Mouse (Mus musculus) hindbrain, embryonic 14.5 days (tissue): ENCODE measurements around the gene Ddx31. TPM values are rescaled to one million over a fixed set of nuclear protein-coding genes. Genes with fewer than 3 reads are reported as not detected.

Experiments used
- ATAC-seq: fragments of 200-750 bp; cut with Nextera tagmentation; 2 replicates; pipeline ENCODE4 v1.8.0; 2017; ENCODE audit warnings: moderate number of reproducible peaks, mild to moderate bottlenecking, moderate TSS enrichment, moderate library complexity; ENCODE audit not compliant: low FRiP score
- DNase-seq: peaks from one replicate; pipeline ENCODE4 v3.0.0-alpha.2; 2015; ENCODE audit warnings: low spot score
- H3K27ac ChIP-seq: fragments of 300-500 bp; sonication (generic); 2 replicates; pipeline ENCODE4 v1.5.1; 2014; ENCODE audit warnings: mild to moderate bottlenecking, moderate library complexity
- H3K27me3 ChIP-seq: fragments of 300-500 bp; sonication (generic); 2 replicates; pipeline ENCODE4 v1.6.1; 2014; ENCODE audit warnings: mild to moderate bottlenecking, low read length, mixed read lengths; ENCODE audit not compliant: control insufficient read depth, insufficient read depth
- H3K36me3 ChIP-seq: fragments of 300-500 bp; sonication (generic); replicated peaks from 2 replicates; pipeline ENCODE4 v1.6.1; 2014; ENCODE audit not compliant: control insufficient read depth, insufficient read depth
- H3K4me1 ChIP-seq: fragments of 300-500 bp; sonication (generic); replicated peaks from 2 replicates; pipeline ENCODE4 v1.6.1; 2014; ENCODE audit warnings: antibody characterized with exemption, low read length, mixed read lengths; ENCODE audit not compliant: control insufficient read depth, insufficient read depth
- H3K4me2 ChIP-seq: fragments of 300-500 bp; sonication (generic); replicated peaks from 2 replicates; pipeline ENCODE4 v1.6.1; 2014; ENCODE audit warnings: mild to moderate bottlenecking, moderate library complexity
- H3K4me3 ChIP-seq: fragments of 300-500 bp; sonication (generic); replicated peaks from 2 replicates; pipeline ENCODE4 v1.5.1; 2014; ENCODE audit warnings: mild to moderate bottlenecking, low read length
- H3K9ac ChIP-seq: fragments of 300-500 bp; sonication (generic); 2 replicates; pipeline ENCODE4 v1.6.1; 2014
- H3K9me3 ChIP-seq: fragments of 300-500 bp; sonication (generic); 2 replicates; pipeline ENCODE4 v1.6.1; 2016; ENCODE audit warnings: low read length; ENCODE audit not compliant: control insufficient read depth
- WGBS: fragments of 180-500 bp; shearing (Covaris S2); extraction: QIAGEN DNeasy Blood & Tissue Kit; methylation state at CpG from one replicate; pipeline ENCODE4 v1.1.7; 2014; 5-methylcytosine and 5-hydroxymethylcytosine counted together
- polyA plus RNA-seq: library from polyadenylated mRNA; unstranded; fragments of >200 nt; fragmentation: Nextera tagmentation; extraction: Ambion mirVana; gene quantifications from 2 replicates; pipeline ENCODE4 v1.2.1, GENCODE M21; 2014

Gene Ddx31
- polyA plus RNA-seq, 1 experiment from 2014 or later, result 14.3 TPM

GRCm38 (mm10) chr2:28908389-28909153 lies 68.4 kb downstream of the Ddx31 start:
- H3K27ac ChIP-seq, result peak overlapping the region; percentile 21

DNA sequence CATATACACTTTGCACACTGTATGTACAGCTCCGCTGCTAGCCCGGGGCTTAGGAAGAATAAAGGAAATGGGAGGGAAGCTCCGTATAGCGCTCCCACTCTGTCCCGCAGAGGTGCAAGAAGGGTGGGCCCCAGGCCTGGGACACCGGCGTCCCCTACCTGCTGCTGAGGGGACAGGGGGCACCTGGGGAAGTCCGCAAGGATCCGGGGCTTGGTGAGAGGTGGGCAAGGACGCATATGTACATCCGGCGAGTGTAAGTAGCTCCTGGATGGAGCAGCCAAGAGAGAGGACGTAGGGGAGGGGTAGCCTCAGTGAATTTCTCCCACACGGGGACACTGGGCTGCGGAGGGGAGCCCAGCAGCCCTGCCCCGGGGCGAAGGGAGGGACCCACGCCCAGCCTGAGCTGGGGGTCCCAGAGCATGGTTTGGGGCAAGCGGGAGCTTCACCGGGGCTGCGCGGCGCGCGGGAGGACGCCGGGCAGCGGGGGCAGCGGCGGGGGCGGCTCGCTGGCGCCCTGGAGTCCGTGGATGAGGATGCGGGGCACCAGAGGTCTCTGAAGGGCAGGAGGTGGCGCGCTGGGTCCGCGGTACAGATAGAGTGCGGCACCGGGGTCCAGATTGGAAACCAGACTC lies 69.1 kb downstream of the Ddx31 start:
- Histone ChIP-seq H3K27ac (peak overlapping the region; percentile 21), H3K4me3 (peak overlapping the region; percentile 13), H3K4me2 (peak overlapping the region; percentile 35), H3K4me1 (peaks cover 21% of the 10 kb centered on the region; the same call in 1 of the 2 replicates), H3K9ac (peak overlapping the region; percentile 41; the same call in 1 of the 2 replicates), H3K9me3 (no peaks in the 10 kb centered on the region), H3K36me3 (peaks cover 6% of the 10 kb centered on the region; the same call in 1 of the 2 replicates), H3K27me3 (peaks cover 94% of the 10 kb centered on the region)
- ATAC-seq (no peak), DNase-seq (no peak)
- WGBS, result under 1% methylated on average over 38 of the region's 41 CpGs

More at GRCm38 (mm10) chr2:28908389-28909153, 68.4 kb downstream of the Ddx31 start:
- under 1% methylated on average over 38 of the region's 39 CpGs for WGBS
- peak overlapping the region; percentile 13 for H3K4me3 ChIP-seq
- DNase-seq (no peak), ATAC-seq (peak; percentile 44; the same call in 1 of the 2 replicates)
- H3K9me3 ChIP-seq, result no peaks in the 10 kb centered on the region
- H3K4me2 ChIP-seq, result peak overlapping the region; percentile 35
- peak overlapping the region; percentile 41; the same call in 1 of the 2 replicates for H3K9ac ChIP-seq
- peaks cover 21% of the 10 kb centered on the region; the same call in 1 of the 2 replicates for H3K4me1 ChIP-seq
- peaks cover 6% of the 10 kb centered on the region; the same call in 1 of the 2 replicates for H3K36me3 ChIP-seq
- peaks cover 92% of the 10 kb centered on the region for H3K27me3 ChIP-seq

- no peak for DNase-seq
- 0 out of 2 replicates have a peak overlapping the region, but pooled peaks have one; percentile 41 for H3K9ac ChIP-seq
- peak overlapping the region; percentile 35 for H3K4me2 ChIP-seq
Measured at GRCm38 (mm10) chr2:28909818-28910710, 69.9 kb downstream of the Ddx31 start.

DNA sequence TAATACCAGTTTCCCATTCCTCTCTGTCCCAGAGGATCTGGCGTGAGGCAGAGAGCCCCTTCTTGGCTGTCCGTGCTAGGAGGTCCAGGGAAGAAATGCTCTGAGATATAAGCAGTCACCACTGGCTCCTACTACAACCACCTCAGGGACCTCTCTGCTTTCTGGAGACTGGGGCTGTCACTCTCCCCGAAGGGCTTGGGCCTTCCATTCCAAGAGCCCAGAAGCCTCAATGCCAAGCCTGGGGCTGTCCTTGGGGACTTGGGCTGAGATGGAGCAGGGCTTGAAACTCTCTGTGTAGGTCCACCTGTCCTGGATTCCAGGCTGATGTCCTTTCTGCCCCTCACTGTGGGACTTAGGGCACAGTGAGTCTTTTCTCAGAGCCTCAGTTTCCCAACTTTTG lies 70.7 kb downstream of the Ddx31 start:
- Histone ChIP-seq H3K9me3 (no peaks in the 10 kb centered on the region), H3K4me3 (peak overlapping the region; percentile 29), H3K27ac (peak overlapping the region; percentile 3; the same call in 1 of the 2 replicates), H3K9ac (0 out of 2 replicates have a peak overlapping the region, but pooled peaks have one; percentile 3), H3K27me3 (peaks cover 95% of the 10 kb centered on the region), H3K4me2 (peak overlapping the region; percentile 34), H3K4me1 (peaks cover 21% of the 10 kb centered on the region; the same call in 1 of the 2 replicates), H3K36me3 (no peaks in the 10 kb centered on the region)
- 2% methylated on average over 3 of the region's 3 CpGs for WGBS
- ATAC-seq (no peak), DNase-seq (no peak)

More at GRCm38 (mm10) chr2:28909818-28910710, 69.9 kb downstream of the Ddx31 start:
- Histone ChIP-seq H3K27me3 (peaks cover 95% of the 10 kb centered on the region), H3K36me3 (no peaks in the 10 kb centered on the region; the same call in 1 of the 2 replicates), H3K4me1 (peaks cover 21% of the 10 kb centered on the region; the same call in 1 of the 2 replicates), H3K27ac (0 out of 2 replicates have a peak overlapping the region, but pooled peaks have one; percentile 21), H3K4me3 (peak overlapping the region; percentile 13), H3K9me3 (no peaks in the 10 kb centered on the region)
- no peak for ATAC-seq
- 4% methylated on average over 25 of the region's 25 CpGs for WGBS

GRCm38 (mm10) chr2:28911331-28912038 lies 71.3 kb downstream of the Ddx31 start:
- H3K9me3 ChIP-seq, result no peaks in the 10 kb centered on the region
- H3K4me2 ChIP-seq, result peak overlapping the region; percentile 34
- H3K9ac ChIP-seq, result peak overlapping the region; percentile 3; the same call in 1 of the 2 replicates
- peak overlapping the region; percentile 29 for H3K4me3 ChIP-seq
- H3K27ac ChIP-seq, result peak overlapping the region; percentile 43; the same call in 1 of the 2 replicates
- 1% methylated on average over 44 of the region's 44 CpGs for WGBS
- ATAC-seq, result no peak
- H3K36me3 ChIP-seq, result no peaks in the 10 kb centered on the region
- no peak for DNase-seq
- H3K4me1 ChIP-seq, result peaks cover 21% of the 10 kb centered on the region; the same call in 1 of the 2 replicates
- peaks cover 95% of the 10 kb centered on the region for H3K27me3 ChIP-seq

DNA sequence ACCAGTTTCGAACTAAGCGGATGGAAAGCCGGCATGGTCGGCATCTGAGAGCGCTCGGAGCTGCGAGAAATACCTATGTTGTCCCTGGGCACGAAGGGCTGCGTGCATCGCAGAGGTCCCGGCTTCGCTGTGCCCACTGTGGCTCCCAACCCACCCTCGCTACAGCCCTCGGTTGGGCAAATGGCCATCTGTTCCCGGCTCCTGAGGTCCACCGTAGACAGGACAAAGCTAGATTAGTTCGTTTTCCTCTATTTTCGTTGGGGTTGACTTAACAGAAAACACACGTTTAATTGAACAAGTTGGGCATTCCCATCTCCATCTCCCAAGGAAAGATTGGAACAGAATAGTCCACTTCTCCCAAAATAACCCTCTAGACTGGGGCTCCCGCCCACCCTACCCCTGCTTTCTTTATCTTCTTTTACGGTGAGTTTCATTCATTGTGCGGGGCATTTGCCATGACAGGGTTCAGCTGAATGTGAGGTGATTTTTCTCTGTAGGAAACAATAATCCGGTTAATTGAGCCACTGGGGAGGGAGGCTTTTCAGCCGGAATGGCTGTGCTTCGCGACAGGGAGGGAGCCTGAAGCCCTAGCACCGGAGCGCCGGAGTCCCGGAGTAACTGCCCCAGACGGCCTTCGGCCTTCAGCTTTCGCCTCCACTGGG lies 72.0 kb downstream of the Ddx31 start:
- WGBS, result under 1% methylated on average over 33 of the region's 33 CpGs
- Histone ChIP-seq H3K36me3 (no peaks in the 10 kb centered on the region), H3K4me3 (peak overlapping the region; percentile 29), H3K4me1 (peaks cover 21% of the 10 kb centered on the region; the same call in 1 of the 2 replicates), H3K4me2 (peak overlapping the region; percentile 34; the same call in 1 of the 2 replicates), H3K9ac (peak overlapping the region; percentile 3; the same call in 1 of the 2 replicates), H3K27ac (0 out of 2 replicates have a peak overlapping the region, but pooled peaks have one; percentile 43), H3K27me3 (peaks cover 95% of the 10 kb centered on the region), H3K9me3 (no peaks in the 10 kb centered on the region)
- no peak for ATAC-seq
- peak; percentile 36 for DNase-seq

- no peaks in the 10 kb centered on the region for H3K9me3 ChIP-seq
- ATAC-seq, result no peak
- no peak for DNase-seq
- H3K27ac ChIP-seq, result peak overlapping the region; percentile 50; the same call in 1 of the 2 replicates
- peaks cover 95% of the 10 kb centered on the region for H3K27me3 ChIP-seq
- peak overlapping the region; percentile 3; the same call in 1 of the 2 replicates for H3K9ac ChIP-seq
- peaks cover 20% of the 10 kb centered on the region; the same call in 1 of the 2 replicates for H3K4me1 ChIP-seq
- H3K4me2 ChIP-seq, result peak overlapping the region; percentile 3; the same call in 1 of the 2 replicates
- peak overlapping the region; percentile 29 for H3K4me3 ChIP-seq
- WGBS, result 0% methylated on average over 4 of the region's 4 CpGs
- H3K36me3 ChIP-seq, result no peaks in the 10 kb centered on the region
Measured at GRCm38 (mm10) chr2:28912961-28913360, 72.8 kb downstream of the Ddx31 start.
